Mouse (Mus musculus): ENCODE results near the gene T.

DNA sequence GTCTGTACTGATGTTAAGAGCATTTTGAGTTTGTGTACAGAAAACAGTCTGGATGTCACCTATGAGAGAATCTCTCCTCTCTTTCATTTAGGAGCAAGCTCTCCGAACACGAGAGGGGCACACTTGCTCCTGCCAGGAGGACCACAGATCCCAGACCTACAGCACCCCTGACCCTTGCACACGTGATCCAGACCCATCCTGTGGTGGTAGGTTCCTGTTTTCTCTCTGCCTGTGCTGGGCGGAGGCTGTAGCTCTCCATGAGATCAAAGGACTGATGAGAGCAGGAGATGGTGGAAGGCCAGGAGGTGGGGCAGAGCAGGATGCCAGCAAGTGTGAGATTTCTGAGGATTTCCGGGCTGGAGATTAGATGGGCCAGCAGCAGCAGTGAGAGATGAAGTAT, 12.7 kb upstream of the T start:
- no peak for TF ChIP-seq CTCF (IDR thresholded peaks at IDR 0.05; ENCODE audit: low read depth, low read length)
- no peak for TF ChIP-seq POLR2A (IDR thresholded peaks at IDR 0.05; ENCODE audit: extremely low read depth, insufficient read depth, low read length)
